In genomic region chr1:65179634-65180249, GRCm38 (mm10) we compare ENCODE assay signal across 9 mouse cellular contexts. TPM values are rescaled to one million over a fixed set of nuclear protein-coding genes. Genes with fewer than 3 reads are reported as not detected.
DNase-seq lines count a peak whose midpoint lies in the region; ATAC-seq lines count a peak whose summit lies in the region.
"Had no signal": no experiment of that assay in that cellular context is flagged by ENCODE, and none has a peak within 500 bp of the region (broad histone marks: within the 10 kb centered on the region; RNA-seq: fewer than 3 reads in every experiment).

No protein-coding gene starts in this region.

- no peaks in the 10 kb centered on the region for H3K9me3 ChIP-seq in forebrain, embryonic 11.5 days (ENCODE audit: control insufficient read depth, low read length)
- no peaks in the 10 kb centered on the region for H3K9me3 ChIP-seq in hindbrain, embryonic 14.5 days (ENCODE audit: control insufficient read depth, low read length)

- peak overlapping the region; percentile 72 for H3K4me3 ChIP-seq in forebrain, embryonic 11.5 days (ENCODE audit: low read depth, low read length)
- peak overlapping the region; percentile 67 for H3K4me3 ChIP-seq in hindbrain, embryonic 14.5 days (replicated peaks; ENCODE audit: low read length)

- H3K36me3 ChIP-seq in forebrain, embryonic 11.5 days (ENCODE audit: control insufficient read depth, insufficient read depth, low read length) = no peaks in the 10 kb centered on the region
- H3K36me3 ChIP-seq in hindbrain, embryonic 14.5 days (replicated peaks; ENCODE audit: control insufficient read depth, insufficient read depth) = peaks cover 1% of the 10 kb centered on the region

- peak overlapping the region; percentile 92 for H3K9ac ChIP-seq in forebrain, embryonic 11.5 days (ENCODE audit: low read length)
- peak overlapping the region; percentile 60 for H3K9ac ChIP-seq in hindbrain, embryonic 14.5 days

- DNase-seq in heart, adult 18-20 months = peak; percentile 77 to 86
- no peak for DNase-seq in heart, postnatal 25 days (ENCODE audit: low spot score)
- DNase-seq in c-Kit-positive CD71-positive TER-119-negative erythroid progenitor cells, embryonic 14.5 days (ENCODE audit: low read depth) = peak; percentile 90
- peak; percentile 64 for DNase-seq in forebrain, embryonic 11.5 days (ENCODE audit: low spot score)
- DNase-seq in hindbrain, embryonic 14.5 days (ENCODE audit: low spot score) = peak; percentile 90
- DNase-seq in left cerebral cortex, postnatal 10 days (ENCODE audit: extremely low spot score in 1 of 2, low spot score in 2 of 2) = peak; percentile 54 to 73
- peak; percentile 37 for DNase-seq in spleen, adult 12 weeks (ENCODE audit: low spot score)

- intact Hi-C loops in heart, postnatal 25 days (cut with DNase I) = loop anchor here (2.0 kb wide), 2 partner anchors 67 to 133 kb away; no protein-coding TSS in a partner anchor
- intact Hi-C loops in left cerebral cortex, postnatal 10 days (cut with DNase I) = loop anchor here (2.0 to 5.0 kb wide), 4 partner anchors 67 to 918 kb away; no protein-coding TSS in a partner anchor

- peak overlapping the region; percentile 97; the same call in 1 of the 2 replicates for H3K27ac ChIP-seq in forebrain, embryonic 11.5 days (ENCODE audit: low read depth, low read length)
- H3K27ac ChIP-seq in hindbrain, embryonic 14.5 days = peak overlapping the region; percentile 96

- H3K27me3 ChIP-seq in forebrain, embryonic 11.5 days (ENCODE audit: control insufficient read depth, insufficient read depth, low read length) = no peaks in the 10 kb centered on the region
- H3K27me3 ChIP-seq in hindbrain, embryonic 14.5 days (ENCODE audit: control insufficient read depth, insufficient read depth, low read length) = no peaks in the 10 kb centered on the region

- H3K4me1 ChIP-seq in forebrain, embryonic 11.5 days (replicated peaks; ENCODE audit: control insufficient read depth, insufficient read depth, low read length) = peaks cover 2% of the 10 kb centered on the region; the same call in 1 of the 2 replicates
- peaks cover 27% of the 10 kb centered on the region for H3K4me1 ChIP-seq in hindbrain, embryonic 14.5 days (replicated peaks; ENCODE audit: control insufficient read depth, insufficient read depth, low read length)

- ATAC-seq in forebrain, embryonic 11.5 days (replicated peaks; ENCODE audit: low FRiP score) = no peak
- ATAC-seq in hindbrain, embryonic 14.5 days (ENCODE audit: low FRiP score) = no peak
- peak; percentile 21; the same call in 1 of the 2 replicates for ATAC-seq in megakaryocyte progenitor cell, adult 5-6 weeks (replicated peaks; ENCODE audit: poor library complexity)

- 6% methylated on average over 11 of the region's 11 CpGs for WGBS in forebrain, embryonic 11.5 days
- WGBS in hindbrain, embryonic 14.5 days = 5% methylated on average over 11 of the region's 11 CpGs

- peak overlapping the region; percentile 69 for H3K4me2 ChIP-seq in forebrain, embryonic 11.5 days (ENCODE audit: low read depth, low read length, severe bottlenecking)
- peak overlapping the region; percentile 76 for H3K4me2 ChIP-seq in hindbrain, embryonic 14.5 days (replicated peaks)

RNA-seq across cellular contexts. Expression of gene Idh1, which starts 6.6 kb away (rescaled TPM):
- 10 to 100 TPM; 68.5 to 84.3 TPM for total RNA-seq in heart, adult 18-20 months (2021)
- total RNA-seq in heart, postnatal 25 days (2021) = 10 to 100 TPM; 65.9 to 74.1 TPM
- 306 and 321 TPM in 2 replicates for polyA plus RNA-seq in forebrain, embryonic 11.5 days (2014; fragmentation: Nextera tagmentation; extraction: Ambion mirVana)
- 510 and 574 TPM in 2 replicates for polyA plus RNA-seq in hindbrain, embryonic 14.5 days (2014; fragmentation: Nextera tagmentation; extraction: Ambion mirVana)
- 100 to 1,000 TPM; 119 to 143 TPM for total RNA-seq in left cerebral cortex, postnatal 10 days (2021)
- 89.6 and 104 TPM in 2 replicates for total RNA-seq in megakaryocyte progenitor cell, adult 5-6 weeks (2015)
- total RNA-seq in megakaryocyte progenitor cell, adult 5-6 weeks (2017) = 172 and 200 TPM in 2 replicates

RNA-seq across cellular contexts. Expression of gene Pikfyve, which starts 6.7 kb away (rescaled TPM):
- 10 to 100 TPM in 1 of 2 experiments, 1 to 10 TPM in 1; 7.8 to 11.5 TPM for total RNA-seq in heart, adult 18-20 months (2021)
- 10 to 100 TPM; 10.5 to 11.2 TPM for total RNA-seq in heart, postnatal 25 days (2021)
- 20.4 and 24.2 TPM in 2 replicates for polyA plus RNA-seq in forebrain, embryonic 11.5 days (2014; fragmentation: Nextera tagmentation; extraction: Ambion mirVana)
- 17.3 and 20.7 TPM in 2 replicates for polyA plus RNA-seq in hindbrain, embryonic 14.5 days (2014; fragmentation: Nextera tagmentation; extraction: Ambion mirVana)
- 10 to 100 TPM; 39.9 to 42.3 TPM for total RNA-seq in left cerebral cortex, postnatal 10 days (2021)
- 21.6 and 28.0 TPM in 2 replicates for total RNA-seq in megakaryocyte progenitor cell, adult 5-6 weeks (2015)
- total RNA-seq in megakaryocyte progenitor cell, adult 5-6 weeks (2017) = 24.4 and 30.2 TPM in 2 replicates

RNA-seq across cellular contexts. Expression of gene D630023F18Rik, which starts 56.7 kb away (rescaled TPM):
- total RNA-seq in heart, adult 18-20 months (2021) = not detected
- not detected for total RNA-seq in heart, postnatal 25 days (2021)
- polyA plus RNA-seq in forebrain, embryonic 11.5 days (2014; fragmentation: Nextera tagmentation; extraction: Ambion mirVana) = 0.16 and 0.21 TPM in 2 replicates
- 1.2 and 1.4 TPM in 2 replicates for polyA plus RNA-seq in hindbrain, embryonic 14.5 days (2014; fragmentation: Nextera tagmentation; extraction: Ambion mirVana)
- total RNA-seq in left cerebral cortex, postnatal 10 days (2021) = 10 to 100 TPM; 15.1 to 18.3 TPM
- 1.3 and 1.9 TPM in 2 replicates for total RNA-seq in megakaryocyte progenitor cell, adult 5-6 weeks (2015)
- total RNA-seq in megakaryocyte progenitor cell, adult 5-6 weeks (2017) = 0.12 and 0.51 TPM in 2 replicates
- polyA plus RNA-seq: testis, adult 2 months had no signal

Comparison
In these comparisons a context has a peak if more than half of its experiments do, and no peak if none do; other contexts are left out.
1. RNA of gene D630023F18Rik, which starts 56.7 kb away (total RNA-seq): 15.1 to 18.3 TPM in left cerebral cortex, postnatal 10 days; 0.12 to 1.9 TPM in megakaryocyte progenitor cell, adult 5-6 weeks, not detected in heart, adult 18-20 months and not detected in heart, postnatal 25 days; every median in the first group is over 4 times any median in the second.